Mouse (Mus musculus) limb, embryonic 14.5 days (tissue): ENCODE results near the gene Lnx1. TPM values are rescaled to one million over a fixed set of nuclear protein-coding genes. Genes with fewer than 3 reads are reported as not detected.

ENCODE experiments used
- ATAC-seq: fragments of 200-750 bp; cut with Nextera tagmentation; 2 replicates; pipeline ENCODE4 v1.8.0; 2017; ENCODE audit warnings: low read depth, moderate number of reproducible peaks, moderate TSS enrichment; ENCODE audit not compliant: low FRiP score
- DNase-seq: peaks from one replicate; pipeline ENCODE4 v3.0.0-alpha.2; 2015; ENCODE audit warnings: low spot score
- H3K27ac ChIP-seq: fragments of 300-500 bp; sonication (generic); replicated peaks from 2 replicates; pipeline ENCODE4 v1.5.1; 2014; ENCODE audit warnings: low read depth, mild to moderate bottlenecking, low read length, moderate library complexity, mixed read lengths
- H3K27me3 ChIP-seq: fragments of 300-500 bp; sonication (generic); 2 replicates; pipeline ENCODE4 v1.6.1; 2014; ENCODE audit warnings: low read length, mixed read lengths; ENCODE audit not compliant: control insufficient read depth, insufficient read depth
- H3K36me3 ChIP-seq: fragments of 300-500 bp; sonication (generic); 2 replicates; pipeline ENCODE4 v1.6.1; 2014; ENCODE audit warnings: mild to moderate bottlenecking, low read length, moderate library complexity, mixed read lengths; ENCODE audit not compliant: control insufficient read depth, insufficient read depth
- H3K4me1 ChIP-seq: fragments of 300-500 bp; sonication (generic); 2 replicates; pipeline ENCODE4 v1.6.1; 2014; ENCODE audit warnings: antibody characterized with exemption, low read length, mixed read lengths; ENCODE audit not compliant: control insufficient read depth, insufficient read depth
- H3K4me2 ChIP-seq: fragments of 300-500 bp; sonication (generic); replicated peaks from 2 replicates; pipeline ENCODE4 v1.6.1; 2014; ENCODE audit warnings: low read depth, mild to moderate bottlenecking, low read length, moderate library complexity; ENCODE audit not compliant: severe bottlenecking
- H3K4me3 ChIP-seq: fragments of 300-500 bp; sonication (generic); replicated peaks from 2 replicates; pipeline ENCODE4 v1.5.1; 2014; ENCODE audit warnings: low read length
- H3K9ac ChIP-seq: fragments of 300-500 bp; sonication (generic); 2 replicates; pipeline ENCODE4 v1.6.1; 2014; ENCODE audit warnings: mild to moderate bottlenecking, low read depth, low read length, moderate library complexity; ENCODE audit not compliant: severe bottlenecking
- H3K9me3 ChIP-seq: fragments of 300-500 bp; sonication (generic); 2 replicates; pipeline ENCODE4 v1.6.1; 2016; ENCODE audit warnings: low read length; ENCODE audit not compliant: control insufficient read depth
- POLR2A ChIP-seq: fragments of 200-500 bp; IDR thresholded peaks from 2 replicates; pipeline ENCODE4 v1.8.0; 2012; ENCODE audit warnings: inconsistent platforms, mild to moderate bottlenecking, moderate library complexity, borderline replicate concordance; ENCODE audit not compliant: insufficient read depth, insufficient read length; ENCODE audit errors: extremely low read depth
- WGBS: fragments of 180-500 bp; shearing (Covaris S2); extraction: QIAGEN DNeasy Blood & Tissue Kit; methylation state at CpG from one replicate; pipeline ENCODE4 v1.1.7; 2014; 5-methylcytosine and 5-hydroxymethylcytosine counted together
- polyA plus RNA-seq, 2 experiments: library from polyadenylated mRNA; depleted of rRNA in 1 of 2; stranded (reverse) in 1 of 2; unstranded in 1 of 2; fragments of >200 nt; fragmentation: Nextera tagmentation in 1 of 2; extraction: Ambion mirVana in 1 of 2; gene quantifications; 2 replicates each; pipeline versions ENCODE4 v1.2.1 to v1.2.3; 2012 to 2014

Gene Lnx1
- polyA plus RNA-seq, 2 experiments = 0.92 to 1.0 TPM

- Histone ChIP-seq H3K4me1 (0 out of 2 replicates have a peak, but pooled peaks cover 5% of the 10 kb centered on the region), H3K9ac (no peak overlapping the region), H3K9me3 (no peaks in the 10 kb centered on the region), H3K4me3 (no peak overlapping the region), H3K4me2 (no peak overlapping the region), H3K36me3 (peaks cover 27% of the 10 kb centered on the region), H3K27ac (no peak overlapping the region), H3K27me3 (no peaks in the 10 kb centered on the region)
- DNase-seq = no peak
- no peak for ATAC-seq
- 74% methylated on average over 5 of the region's 5 CpGs for WGBS
- TF ChIP-seq POLR2A = no peak
These were observed 102.7 kb downstream of the Lnx1 start for GRCm38 (mm10) chr5:74600010-74600409.

DNA sequence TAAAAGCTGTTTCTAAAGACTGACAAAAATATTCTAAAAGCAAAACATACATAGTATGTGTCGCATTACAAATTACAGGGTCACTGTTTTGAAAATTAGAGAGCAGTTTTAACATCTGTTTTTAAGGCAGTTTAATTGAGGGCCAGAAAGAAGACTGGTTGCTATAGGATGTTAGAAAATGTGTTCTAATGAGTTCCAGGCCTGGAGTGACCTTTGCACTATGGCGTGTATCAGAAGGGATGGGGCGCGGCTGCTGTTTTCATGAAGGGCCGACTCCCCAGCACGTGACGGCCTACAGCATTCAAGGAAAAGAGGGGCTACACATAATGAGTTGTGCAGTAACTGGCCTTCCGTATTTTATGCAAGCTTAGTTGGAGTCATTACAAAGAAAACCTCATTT, 109.6 kb downstream of the Lnx1 start:
- DNase-seq (no peak), ATAC-seq (no peak)
- no peak overlapping the region for H3K27ac ChIP-seq

GRCm38 (mm10) chr5:74591413-74591812, 111.3 kb downstream of the Lnx1 start:
- Histone ChIP-seq H3K27me3 (no peaks in the 10 kb centered on the region), H3K27ac (no peak overlapping the region), H3K4me1 (no peaks in the 10 kb centered on the region), H3K9me3 (no peaks in the 10 kb centered on the region), H3K4me2 (no peak overlapping the region), H3K4me3 (no peak overlapping the region), H3K36me3 (peaks cover 79% of the 10 kb centered on the region), H3K9ac (no peak overlapping the region)
- 86% methylated on average over 5 of the region's 5 CpGs for WGBS
- DNase-seq = no peak
- ATAC-seq = no peak
- no peak for TF ChIP-seq POLR2A

More for the DNA sequence above, 109.6 kb downstream of the Lnx1 start:
- Histone ChIP-seq H3K9me3 (no peaks in the 10 kb centered on the region), H3K4me3 (no peak overlapping the region), H3K9ac (no peak overlapping the region), H3K27me3 (no peaks in the 10 kb centered on the region), H3K4me1 (no peaks in the 10 kb centered on the region), H3K4me2 (no peak overlapping the region), H3K36me3 (peaks cover 73% of the 10 kb centered on the region)
- 22% methylated on average over 8 of the region's 8 CpGs for WGBS
- TF ChIP-seq POLR2A = no peak

- Histone ChIP-seq H3K4me3 (no peak overlapping the region), H3K9me3 (no peaks in the 10 kb centered on the region), H3K27ac (no peak overlapping the region), H3K9ac (no peak overlapping the region), H3K4me2 (no peak overlapping the region), H3K27me3 (no peaks in the 10 kb centered on the region), H3K4me1 (no peaks in the 10 kb centered on the region), H3K36me3 (peaks cover 76% of the 10 kb centered on the region)
- ATAC-seq (no peak), DNase-seq (no peak)
- 65% methylated on average over 7 of the region's 7 CpGs for WGBS
- no peak for TF ChIP-seq POLR2A
These were observed 113.6 kb downstream of the Lnx1 start for GRCm38 (mm10) chr5:74589133-74589532.

DNA sequence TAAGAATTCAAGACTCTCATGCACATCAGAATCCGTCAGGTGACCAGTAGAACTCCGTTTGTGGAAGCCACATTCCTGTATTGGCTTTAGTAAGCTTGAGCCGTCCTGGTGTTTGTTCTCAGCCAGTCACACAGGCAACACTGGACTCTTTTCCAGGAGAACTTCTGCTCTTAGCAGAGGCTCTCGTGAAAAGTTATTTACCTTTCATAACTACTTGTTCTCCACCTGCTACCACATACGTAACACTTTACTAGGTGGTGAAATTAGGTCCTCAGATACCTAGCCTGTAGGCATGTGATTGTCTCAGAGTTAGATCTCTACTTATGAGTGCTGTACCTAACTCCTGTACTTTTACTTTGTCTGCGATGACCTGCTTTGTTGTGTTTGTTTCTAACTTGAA, 130.9 kb downstream of the Lnx1 start:
- DNase-seq (no peak), ATAC-seq (no peak)
- no peaks in the 10 kb centered on the region for H3K4me1 ChIP-seq
- H3K4me3 ChIP-seq = no peak overlapping the region
- WGBS = 84% methylated on average over 6 of the region's 6 CpGs
- peaks cover 38% of the 10 kb centered on the region for H3K36me3 ChIP-seq
- no peak overlapping the region for H3K27ac ChIP-seq
- H3K9me3 ChIP-seq = no peaks in the 10 kb centered on the region
- TF ChIP-seq POLR2A = no peak
- H3K9ac ChIP-seq = no peak overlapping the region
- no peak overlapping the region for H3K4me2 ChIP-seq
- no peaks in the 10 kb centered on the region for H3K27me3 ChIP-seq

DNA sequence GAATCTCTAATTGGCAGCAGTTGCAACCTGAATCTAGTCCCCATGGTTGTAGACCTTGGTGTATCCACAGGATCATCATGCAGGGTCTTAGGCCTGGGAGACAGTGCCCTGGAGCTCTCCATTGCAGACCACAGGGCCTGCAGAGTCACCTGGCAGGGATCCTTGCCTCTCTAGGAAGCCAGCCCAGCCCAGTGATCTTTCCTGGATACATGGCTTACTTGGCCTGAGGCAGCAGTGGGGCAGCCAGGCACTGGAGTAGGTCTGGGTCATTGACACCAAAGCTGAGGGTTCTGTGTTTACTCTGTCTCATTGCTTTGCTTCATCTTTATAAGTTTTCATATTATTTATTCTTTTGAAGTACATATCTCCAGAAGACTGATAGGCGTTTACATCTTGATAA, 141.6 kb downstream of the Lnx1 start:
- TF ChIP-seq POLR2A = no peak
- ATAC-seq = no peak
- peaks cover 75% of the 10 kb centered on the region for H3K36me3 ChIP-seq
- H3K4me3 ChIP-seq = no peak overlapping the region
- DNase-seq = no peak
- no peak overlapping the region for H3K27ac ChIP-seq
- H3K4me1 ChIP-seq = no peaks in the 10 kb centered on the region
- no peak overlapping the region for H3K4me2 ChIP-seq
- H3K9ac ChIP-seq = no peak overlapping the region
- H3K9me3 ChIP-seq = no peaks in the 10 kb centered on the region
- H3K27me3 ChIP-seq = no peaks in the 10 kb centered on the region
- WGBS = 96% methylated on average over 1 of the region's 1 CpGs
